Mouse (Mus musculus) liver, adult 2 months (tissue): ENCODE measurements around the gene Cyp2u1.

Experiments used
- CTCF ChIP-seq: fragments of 200-500 bp; IDR thresholded peaks from 2 replicates; pipeline ENCODE4 v1.5.1; 2011; ENCODE audit warnings: low read depth, low read length, control low read depth
- POLR2A ChIP-seq: fragments of 200-500 bp; IDR thresholded peaks from 2 replicates; pipeline ENCODE4 v1.6.1; 2011; ENCODE audit warnings: low read length, control low read depth; ENCODE audit not compliant: insufficient read depth; ENCODE audit errors: extremely low read depth

DNA sequence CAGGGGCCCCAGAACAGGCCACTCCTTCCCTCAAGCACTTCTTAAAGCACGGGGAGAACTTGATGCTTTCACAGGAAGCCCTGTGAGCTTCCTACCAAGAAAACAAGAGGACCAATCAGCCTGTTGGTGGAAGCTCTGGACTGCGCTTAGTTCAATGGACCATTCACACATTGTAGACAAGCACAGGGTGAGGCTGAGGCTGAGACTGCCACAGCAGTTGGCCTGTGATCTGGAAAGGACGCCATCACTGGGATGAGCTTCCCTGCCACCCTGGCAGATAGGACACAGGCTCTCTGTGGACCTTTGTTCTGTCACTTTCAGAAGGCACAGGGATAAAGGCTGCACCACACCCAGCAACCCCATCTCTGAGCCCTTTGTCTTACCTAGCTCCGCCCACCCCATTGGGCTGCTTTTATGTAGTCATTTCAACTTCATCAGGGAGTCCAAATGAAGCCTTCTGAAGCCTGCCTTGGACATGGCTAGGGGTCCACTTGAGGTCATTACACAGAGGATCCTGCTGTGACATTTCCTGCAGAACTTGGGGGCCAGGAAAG lies 13.0 kb upstream of the Cyp2u1 start:
- no peak for TF ChIP-seq CTCF
- TF ChIP-seq POLR2A: no peak
